Mouse (Mus musculus) kidney, adult 2 months (tissue): ENCODE measurements around the gene Ccl1. TPM values are rescaled to one million over a fixed set of nuclear protein-coding genes. Genes with fewer than 3 reads are reported as not detected.

Source experiments
- DNase-seq: peaks from one replicate; pipeline ENCODE4 v3.0.0; 2021
- H3K27ac ChIP-seq: fragments of 200-500 bp; 2 replicates; pipeline ENCODE4 v1.5.1; 2012; ENCODE audit warnings: low read depth, low read length, control low read depth, inconsistent platforms; ENCODE audit not compliant: insufficient read depth
- H3K27me3 ChIP-seq: fragments of 200-500 bp; replicated peaks from 2 replicates; pipeline ENCODE4 v1.6.1; 2012; ENCODE audit warnings: mild to moderate bottlenecking, moderate library complexity, low read length, inconsistent platforms; ENCODE audit not compliant: control insufficient read depth, insufficient read depth
- H3K36me3 ChIP-seq: fragments of 200-500 bp; 2 replicates; pipeline ENCODE4 v1.6.1; 2012; ENCODE audit warnings: mild to moderate bottlenecking, moderate library complexity, low read length, inconsistent platforms; ENCODE audit not compliant: control insufficient read depth, insufficient read depth
- H3K4me1 ChIP-seq: fragments of 200-500 bp; 2 replicates; pipeline ENCODE4 v1.6.1; 2011; ENCODE audit warnings: low read length; ENCODE audit not compliant: control insufficient read depth, insufficient read depth
- H3K4me3 ChIP-seq: fragments of 200-500 bp; 2 replicates; pipeline ENCODE4 v1.5.1; 2011; ENCODE audit warnings: mild to moderate bottlenecking, low read depth, low read length, control low read depth; ENCODE audit not compliant: insufficient read depth
- CTCF ChIP-seq: fragments of 200-500 bp; conservative IDR thresholded peaks from 2 replicates; pipeline ENCODE4 v1.5.1; 2011; ENCODE audit warnings: low read depth, mild to moderate bottlenecking, control low read depth, low read length, moderate library complexity, mixed read lengths; ENCODE audit not compliant: insufficient read depth, insufficient read length
- POLR2A ChIP-seq: fragments of 200-500 bp; IDR thresholded peaks from one replicate; pipeline ENCODE4 v1.6.1; 2011; ENCODE audit warnings: low read depth, low read length, control low read depth
- WGBS: fragments of 180-500 bp; shearing (Covaris S2); methylation state at CpG from one replicate; pipeline ENCODE4 v1.1.7; 2018; 5-methylcytosine and 5-hydroxymethylcytosine counted together
- polyA plus RNA-seq: library from polyadenylated mRNA; depleted of rRNA; stranded (reverse); fragments of >200 nt; gene quantifications from 2 replicates; pipeline ENCODE4 v1.2.3, GENCODE M21; 2012

Gene Ccl1
- polyA plus RNA-seq, 1 experiment: not detected

DNA sequence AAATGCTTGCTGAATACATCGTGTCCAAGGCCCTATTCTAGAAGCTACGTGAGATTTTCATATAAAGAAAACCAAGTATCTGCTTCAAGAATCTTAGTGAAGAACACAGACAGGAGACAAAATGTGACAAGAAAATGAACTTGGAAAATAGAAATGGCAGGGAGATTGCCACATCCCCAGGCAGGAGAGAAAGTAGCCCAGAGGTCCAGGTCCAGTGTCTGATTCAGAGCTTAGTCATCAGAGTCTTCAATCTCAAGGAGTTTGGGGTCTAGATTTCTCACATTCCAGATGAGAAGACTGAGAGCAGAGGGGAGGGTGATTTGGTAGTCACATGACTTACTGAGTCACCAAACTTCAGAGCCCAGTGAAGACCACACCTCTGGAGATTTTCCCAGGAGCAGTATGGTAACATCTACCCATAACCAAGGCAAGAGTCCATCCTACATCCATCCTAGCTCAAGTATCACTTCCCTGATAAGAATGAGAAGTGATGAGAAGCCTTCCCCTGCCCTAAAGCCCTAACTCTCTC lies 98.5 kb downstream of the Ccl1 start:
- DNase-seq: no peak

DNA sequence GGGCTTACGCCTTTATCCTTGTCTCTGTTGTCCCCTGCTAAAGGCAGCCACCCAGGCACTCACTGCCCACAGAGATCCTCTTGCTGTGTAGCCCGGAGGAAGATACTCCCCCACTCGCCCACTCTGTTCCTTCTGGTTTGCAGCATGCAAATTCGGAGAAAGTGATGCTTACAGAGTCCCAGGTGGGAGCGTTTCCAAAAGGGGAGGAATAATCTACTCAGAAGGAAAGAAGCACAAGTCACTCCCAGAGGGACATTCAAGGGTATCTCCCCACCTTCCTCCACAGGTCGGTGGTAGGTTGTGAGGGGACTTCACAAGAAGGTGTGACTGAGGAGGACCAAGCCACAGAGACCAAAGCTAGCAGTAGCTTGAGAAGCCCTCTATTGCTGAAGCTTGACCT lies 100.3 kb downstream of the Ccl1 start:
- no peaks in the 10 kb centered on the region; the same call in 1 of the 2 replicates for H3K27me3 ChIP-seq
- 88% methylated on average over 6 of the region's 6 CpGs for WGBS
- no peak overlapping the region for H3K27ac ChIP-seq
- no peaks in the 10 kb centered on the region for H3K36me3 ChIP-seq
- H3K4me1 ChIP-seq: no peaks in the 10 kb centered on the region
- no peak for DNase-seq
- TF ChIP-seq CTCF (no peak), POLR2A (no peak)
- no peak overlapping the region for H3K4me3 ChIP-seq

More for the DNA sequence above, 98.5 kb downstream of the Ccl1 start:
- no peak overlapping the region for H3K27ac ChIP-seq
- 97% methylated on average over 2 of the region's 2 CpGs for WGBS
- TF ChIP-seq POLR2A: no peak
- no peak for TF ChIP-seq CTCF
- no peaks in the 10 kb centered on the region for H3K27me3 ChIP-seq
- no peaks in the 10 kb centered on the region for H3K36me3 ChIP-seq
- H3K4me3 ChIP-seq: no peak overlapping the region
- H3K4me1 ChIP-seq: no peaks in the 10 kb centered on the region

DNA sequence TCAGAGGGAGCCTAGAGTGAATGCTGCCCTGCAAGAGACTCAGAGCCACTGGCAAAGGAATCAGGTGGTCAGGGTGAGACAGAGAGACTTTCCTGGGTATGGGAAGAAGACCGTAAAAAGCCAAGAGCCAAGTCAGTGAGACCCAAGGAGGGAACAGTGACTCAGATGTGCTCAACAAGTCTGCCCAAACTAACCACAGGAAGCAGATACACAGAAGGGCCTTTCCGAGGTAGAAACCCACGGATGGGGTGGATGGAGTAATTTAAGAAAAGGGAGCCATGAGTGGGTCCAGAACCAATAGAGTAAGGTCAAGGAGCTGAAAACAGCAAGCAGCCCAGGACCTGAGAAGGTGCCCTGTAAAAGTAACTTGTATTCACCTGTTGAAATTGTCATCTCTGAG lies 101.8 kb downstream of the Ccl1 start:
- TF ChIP-seq POLR2A (no peak), CTCF (no peak)
- Histone ChIP-seq H3K36me3 (no peaks in the 10 kb centered on the region), H3K4me1 (no peaks in the 10 kb centered on the region), H3K27me3 (no peaks in the 10 kb centered on the region; the same call in 1 of the 2 replicates), H3K4me3 (no peak overlapping the region), H3K27ac (no peak overlapping the region)
- 73% methylated on average over 3 of the region's 3 CpGs for WGBS
- DNase-seq: no peak

DNA sequence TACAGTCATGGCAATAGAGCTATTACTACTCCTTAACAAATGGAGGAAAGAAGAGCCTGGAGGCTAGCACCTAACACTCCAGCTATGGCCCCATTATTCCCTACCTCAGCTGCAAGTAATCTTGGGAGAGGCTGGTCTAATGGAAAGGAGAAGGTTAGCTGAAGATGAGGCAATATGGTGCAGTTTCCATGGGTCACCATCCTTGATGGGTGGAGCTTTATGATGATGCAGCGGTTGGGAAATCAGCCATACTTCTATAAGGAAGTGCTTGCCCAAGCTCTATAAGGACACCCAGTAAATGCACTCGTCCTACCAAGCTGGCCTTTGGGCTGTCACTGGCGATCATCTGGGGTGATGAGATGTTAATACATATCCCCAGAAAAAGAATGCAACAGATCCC lies 107.7 kb downstream of the Ccl1 start:
- no peaks in the 10 kb centered on the region for H3K4me1 ChIP-seq
- TF ChIP-seq POLR2A (no peak), CTCF (no peak)
- no peak overlapping the region for H3K4me3 ChIP-seq
- no peak overlapping the region for H3K27ac ChIP-seq
- no peaks in the 10 kb centered on the region; the same call in 1 of the 2 replicates for H3K27me3 ChIP-seq
- H3K36me3 ChIP-seq: no peaks in the 10 kb centered on the region
- WGBS: 73% methylated on average over 3 of the region's 3 CpGs
- no peak for DNase-seq

DNA sequence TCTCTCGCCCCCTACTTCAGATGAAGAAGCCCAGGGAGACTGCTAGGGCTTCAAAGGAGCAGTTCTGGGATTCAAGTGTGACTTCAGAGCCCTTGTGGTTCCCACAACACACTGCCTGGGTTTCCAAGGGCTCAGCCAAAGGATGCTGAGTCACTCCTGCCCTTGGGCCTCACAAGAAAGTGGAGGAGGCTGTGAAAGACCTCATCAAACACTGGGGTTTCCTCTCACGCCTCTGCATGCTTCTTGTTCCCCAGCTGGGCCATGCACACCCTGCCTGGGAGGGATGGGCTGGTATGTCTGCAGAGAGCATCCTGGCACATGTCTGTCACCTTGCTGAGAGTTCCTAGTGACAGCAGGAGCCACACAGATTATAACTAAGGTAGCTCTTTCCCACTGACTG lies 110.5 kb downstream of the Ccl1 start:
- H3K36me3 ChIP-seq: no peaks in the 10 kb centered on the region
- DNase-seq: no peak
- no peaks in the 10 kb centered on the region for H3K4me1 ChIP-seq
- 31% methylated on average over 2 of the region's 2 CpGs for WGBS
- TF ChIP-seq POLR2A (no peak), CTCF (no peak)
- no peak overlapping the region for H3K27ac ChIP-seq
- H3K27me3 ChIP-seq: no peaks in the 10 kb centered on the region
- no peak overlapping the region for H3K4me3 ChIP-seq

DNA sequence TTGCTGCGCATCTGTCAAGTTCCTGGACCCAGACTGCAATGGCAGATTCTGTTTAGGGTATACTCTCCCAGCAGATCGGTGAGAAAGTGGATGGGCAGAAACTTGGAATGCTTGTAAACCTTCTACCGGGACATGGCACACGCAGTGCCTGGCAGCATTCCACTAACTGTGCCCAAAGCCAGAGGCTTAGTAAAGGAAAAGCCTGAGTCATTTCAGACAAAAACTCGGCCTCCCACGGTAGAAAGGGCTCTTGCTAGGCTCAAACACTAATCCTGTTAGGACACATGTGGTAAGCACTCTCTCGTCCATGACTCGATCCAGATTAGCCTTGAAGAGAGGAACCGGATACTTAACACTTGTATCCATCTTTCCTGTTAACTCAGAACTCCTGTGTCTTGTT lies 111.7 kb downstream of the Ccl1 start:
- Histone ChIP-seq H3K27me3 (no peaks in the 10 kb centered on the region), H3K36me3 (no peaks in the 10 kb centered on the region), H3K4me3 (no peak overlapping the region), H3K27ac (no peak overlapping the region), H3K4me1 (no peaks in the 10 kb centered on the region)
- TF ChIP-seq POLR2A (no peak), CTCF (no peak)
- no peak for DNase-seq
- 74% methylated on average over 9 of the region's 9 CpGs for WGBS

DNA sequence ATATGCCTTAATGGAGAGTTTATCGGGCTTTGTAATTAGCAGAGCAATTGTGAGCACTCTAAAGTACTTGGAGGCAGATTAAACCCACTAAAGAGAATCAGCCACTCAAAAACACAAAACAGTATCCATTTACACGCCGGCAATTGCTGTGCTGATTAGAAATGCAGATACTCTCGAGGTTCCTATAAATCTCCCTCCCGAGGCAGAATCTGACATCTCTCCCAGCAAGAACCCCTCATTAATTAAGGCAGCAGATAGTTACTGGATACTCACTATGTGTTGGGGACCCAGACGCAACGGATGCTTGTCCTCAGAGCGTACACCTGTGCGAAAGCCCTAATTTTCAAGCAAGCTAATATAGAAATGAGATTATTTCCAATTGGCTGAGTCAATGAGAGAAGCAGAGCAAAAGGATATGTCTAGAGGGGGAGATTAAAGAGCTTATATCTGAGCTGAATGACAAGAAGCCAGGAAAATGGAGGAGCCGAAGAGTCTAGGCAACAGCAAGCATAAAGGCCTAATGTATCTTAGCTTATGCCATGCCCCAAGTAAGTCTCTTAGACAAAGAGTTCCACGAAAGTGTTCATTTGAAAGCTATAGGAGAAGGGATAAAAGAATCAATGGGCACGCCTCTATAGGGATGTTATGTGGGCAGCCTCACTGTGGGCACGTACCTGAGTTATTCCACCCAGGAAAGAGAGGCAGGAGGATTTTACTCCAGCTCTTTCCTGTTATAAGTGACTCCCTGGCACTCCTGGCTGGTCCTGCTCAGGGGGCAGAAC lies 115.5 kb downstream of the Ccl1 start:
- H3K27me3 ChIP-seq: no peaks in the 10 kb centered on the region
- TF ChIP-seq CTCF (no peak), POLR2A (no peak)
- no peaks in the 10 kb centered on the region for H3K4me1 ChIP-seq
- no peak overlapping the region for H3K4me3 ChIP-seq
- H3K27ac ChIP-seq: no peak overlapping the region
- DNase-seq: no peak
- H3K36me3 ChIP-seq: no peaks in the 10 kb centered on the region
- 48% methylated on average over 13 of the region's 13 CpGs for WGBS
